Mouse (Mus musculus) heart, adult 2 months (tissue): ENCODE data around the gene Sash3.

ENCODE experiments used
- CTCF ChIP-seq: fragments of 200-600 bp; IDR thresholded peaks from 2 replicates; pipeline ENCODE4 v1.8.1; 2022; ENCODE audit warnings: antibody characterized with exemption, mild to moderate bottlenecking, moderate library complexity
- EP300 ChIP-seq: fragments of 200-500 bp; IDR thresholded peaks from 2 replicates; pipeline ENCODE4 v1.6.1; 2011; ENCODE audit warnings: low read depth, low read length, control low read depth; ENCODE audit not compliant: insufficient read depth
- POLR2A ChIP-seq: fragments of 200-500 bp; IDR thresholded peaks from 2 replicates; pipeline ENCODE4 v1.6.1; 2011; ENCODE audit warnings: mild to moderate bottlenecking, low read depth, low read length, control low read depth; ENCODE audit not compliant: insufficient read depth

- TF ChIP-seq EP300 (no peak), CTCF (no peak), POLR2A (no peak)
These were observed 37.6 kb upstream of the Sash3 start, which contains the start of gene Xpnpep2 for GRCm38 (mm10) chrX:48108394-48109315.
